Mouse (Mus musculus): Measurements from ENCODE around the gene Mafg. TPM values are rescaled to one million over a fixed set of nuclear protein-coding genes. Genes with fewer than 3 reads are reported as not detected.

The Mafg gene
- polyA plus RNA-seq, 1 experiment = 86.9 TPM

DNA sequence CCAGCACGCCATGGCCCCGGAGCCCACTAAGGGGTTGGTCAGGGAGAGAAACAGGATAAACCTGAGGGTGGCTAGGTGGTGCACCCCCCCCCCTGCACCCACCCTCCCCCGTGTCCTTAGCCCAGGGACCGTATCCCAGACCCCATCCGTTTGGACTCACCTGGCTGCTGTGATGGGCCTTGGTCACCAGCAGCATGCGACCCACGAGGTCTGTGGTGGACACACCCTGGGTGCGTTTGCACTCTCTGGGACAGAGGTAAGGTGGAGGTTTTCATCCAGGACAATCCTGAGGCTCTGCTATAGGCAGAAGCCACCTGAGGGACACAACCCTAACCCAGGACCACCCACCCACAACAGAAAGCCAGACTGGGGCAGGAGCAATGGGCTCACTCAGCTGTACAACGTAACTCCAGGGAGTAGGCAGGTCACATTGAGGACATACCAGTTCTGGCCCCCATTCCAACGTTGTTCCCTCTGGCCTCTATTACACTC, 19.9 kb downstream of the Mafg start:
- peaks cover 2% of the 10 kb centered on the region; the same call in 1 of the 2 replicates for H3K4me1 ChIP-seq (ENCODE audit: control insufficient read depth, insufficient read depth, low read length)
- H3K4me3 ChIP-seq (replicated peaks; ENCODE audit: control insufficient read depth, low read depth, low read length) = no peak overlapping the region
- WGBS = 88% methylated on average over 10 of the region's 10 CpGs
- no peak for TF ChIP-seq CTCF (IDR thresholded peaks at IDR 0.05; ENCODE audit: control insufficient read depth, insufficient read depth, low read length)
- no peak overlapping the region for H3K27ac ChIP-seq (ENCODE audit: control insufficient read depth, insufficient read depth, low read depth, low read length, poor library complexity)

DNA sequence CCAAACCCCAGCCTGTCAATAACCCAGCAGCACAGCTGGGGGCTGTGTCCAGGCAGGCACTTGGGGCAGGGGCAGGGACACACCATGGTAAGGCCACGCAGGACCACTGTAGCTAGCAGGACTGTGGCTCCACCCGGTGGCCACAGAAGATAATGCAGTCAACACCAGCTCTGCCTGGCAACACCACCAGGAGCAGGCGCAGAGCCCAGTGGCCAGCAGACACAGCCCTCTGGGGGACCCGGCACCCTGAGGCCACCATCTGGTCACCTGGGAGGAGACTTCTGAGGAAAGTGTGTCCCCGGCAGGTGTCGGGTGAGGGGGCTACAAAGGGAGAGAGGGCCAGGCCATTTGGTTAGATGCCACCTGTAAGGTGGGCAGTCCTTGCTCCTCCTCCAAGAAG, 20.6 kb downstream of the Mafg start:
- H3K4me1 ChIP-seq (ENCODE audit: control insufficient read depth, insufficient read depth, low read length) = peaks cover 2% of the 10 kb centered on the region; the same call in 1 of the 2 replicates
- WGBS = 49% methylated on average over 6 of the region's 6 CpGs

DNA sequence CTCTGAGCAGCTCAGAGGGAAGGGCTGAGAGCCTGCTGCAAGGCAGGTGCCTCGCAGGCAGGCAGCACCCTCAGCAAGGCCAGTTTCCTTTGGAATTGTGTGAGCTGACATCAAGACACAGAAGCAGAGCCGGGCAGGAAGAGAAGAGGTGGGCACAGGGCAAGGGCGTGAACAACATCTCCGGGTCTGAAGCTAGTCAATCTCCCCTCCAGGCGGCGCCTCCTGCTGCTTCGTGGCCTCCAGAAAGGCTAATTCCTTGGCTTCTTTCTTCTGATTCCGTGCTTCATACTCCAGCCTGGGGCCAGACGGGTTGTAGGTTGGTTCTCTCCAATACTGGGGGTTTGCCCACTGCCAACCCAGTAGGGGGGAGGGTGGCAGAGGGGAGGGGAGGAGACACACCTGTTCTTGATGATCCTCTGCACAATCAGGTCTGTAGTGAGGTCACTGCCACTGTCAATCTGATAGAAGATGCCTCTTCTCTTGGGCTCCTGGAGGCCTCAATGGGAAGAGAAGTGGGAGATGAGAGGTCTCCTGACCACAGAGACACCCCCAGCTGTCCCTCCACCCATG, 22.8 kb downstream of the Mafg start:
- TF ChIP-seq CTCF (IDR thresholded peaks at IDR 0.05; ENCODE audit: control insufficient read depth, insufficient read depth, low read length) = no peak
- TF ChIP-seq POLR2A (IDR thresholded peaks at IDR 0.05; ENCODE audit: borderline replicate concordance, control insufficient read depth, low read depth, low read length) = no peak
- Histone ChIP-seq H3K4me3 (replicated peaks; ENCODE audit: control insufficient read depth, low read depth, low read length) (no peak overlapping the region), H3K4me1 (ENCODE audit: control insufficient read depth, insufficient read depth, low read length) (no peaks in the 10 kb centered on the region), H3K27ac (ENCODE audit: control insufficient read depth, insufficient read depth, low read depth, low read length, poor library complexity) (no peak overlapping the region)
- WGBS = 91% methylated on average over 9 of the region's 9 CpGs

More for the DNA sequence above, 20.6 kb downstream of the Mafg start:
- Histone ChIP-seq H3K4me3 (replicated peaks; ENCODE audit: control insufficient read depth, low read depth, low read length) (no peak overlapping the region), H3K27ac (ENCODE audit: control insufficient read depth, insufficient read depth, low read depth, low read length, poor library complexity) (no peak overlapping the region)
- TF ChIP-seq CTCF (IDR thresholded peaks at IDR 0.05; ENCODE audit: control insufficient read depth, insufficient read depth, low read length) = peak; percentile 95
- TF ChIP-seq POLR2A (IDR thresholded peaks at IDR 0.05; ENCODE audit: borderline replicate concordance, control insufficient read depth, low read depth, low read length) = no peak

DNA sequence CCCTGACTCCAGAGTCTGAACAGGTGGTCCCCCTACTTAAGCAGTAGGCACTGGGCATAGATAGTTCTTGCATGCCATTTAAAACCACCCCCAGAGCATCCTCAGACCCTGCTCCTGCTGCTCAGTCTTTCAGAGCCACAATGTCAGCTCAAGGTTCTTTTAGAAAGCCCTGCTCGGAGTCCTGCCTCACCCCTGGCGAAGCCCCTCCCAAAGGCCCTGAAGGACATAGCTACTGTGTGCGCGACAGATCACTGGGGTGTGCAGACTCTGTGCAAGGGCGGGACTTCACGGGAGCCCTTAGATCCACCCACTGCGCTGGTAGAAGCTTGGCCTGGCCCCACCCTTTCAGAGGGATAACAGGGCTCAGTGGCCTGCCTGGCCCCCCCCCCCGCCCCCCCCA, 24.1 kb downstream of the Mafg start:
- TF ChIP-seq POLR2A (IDR thresholded peaks at IDR 0.05; ENCODE audit: borderline replicate concordance, control insufficient read depth, low read depth, low read length) = no peak
- no peak for TF ChIP-seq CTCF (IDR thresholded peaks at IDR 0.05; ENCODE audit: control insufficient read depth, insufficient read depth, low read length)
- 66% methylated on average over 8 of the region's 8 CpGs for WGBS
- H3K27ac ChIP-seq (ENCODE audit: control insufficient read depth, insufficient read depth, low read depth, low read length, poor library complexity) = no peak overlapping the region
- H3K4me3 ChIP-seq (replicated peaks; ENCODE audit: control insufficient read depth, low read depth, low read length) = no peak overlapping the region
- H3K4me1 ChIP-seq (ENCODE audit: control insufficient read depth, insufficient read depth, low read length) = no peaks in the 10 kb centered on the region

DNA sequence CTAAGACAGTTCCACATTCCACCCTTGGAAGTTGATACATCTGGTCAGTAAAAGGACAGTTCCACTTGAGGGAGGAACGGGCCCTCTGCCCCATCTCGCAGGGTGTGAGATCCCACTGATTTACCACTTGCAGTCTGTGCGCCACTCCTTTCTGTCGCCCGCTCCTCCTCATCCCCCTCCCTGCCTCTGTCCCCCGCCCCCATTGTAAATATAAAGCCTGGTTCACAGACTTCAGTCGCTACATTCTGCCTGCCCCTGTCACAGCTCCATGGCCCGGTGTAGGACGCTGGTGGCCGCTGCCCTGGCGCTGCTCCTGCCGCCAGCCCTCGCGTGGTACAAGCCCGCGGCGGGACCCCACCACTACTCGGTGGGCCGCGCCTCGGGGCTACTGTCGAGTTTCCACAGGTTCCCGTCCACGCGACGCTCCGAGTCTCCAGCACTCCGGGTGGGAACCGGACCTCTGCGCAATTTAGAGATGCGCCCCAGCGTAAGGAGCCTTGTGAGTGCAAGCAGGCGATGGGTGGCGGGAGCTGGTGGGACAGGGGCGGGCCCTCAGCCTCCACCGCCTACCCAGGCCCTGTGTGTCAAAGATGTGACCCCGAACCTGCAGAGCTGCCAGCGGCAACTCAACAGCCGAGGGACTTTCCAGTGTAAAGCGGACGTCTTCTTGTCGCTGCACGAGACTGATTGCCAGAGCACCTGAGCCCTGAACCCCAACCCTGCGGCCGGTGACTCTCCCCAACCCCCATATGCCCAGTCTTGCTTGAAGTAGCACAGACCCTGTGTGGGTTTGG, 25.0 kb downstream of the Mafg start, which contains the start of gene Npb:
Gene Npb, plus strand, starts transcription at position 237 of the 794 bp plus-strand sequence.
- no peaks in the 10 kb centered on the region for H3K4me1 ChIP-seq (ENCODE audit: control insufficient read depth, insufficient read depth, low read length)
- WGBS = 18% methylated on average over 45 of the region's 45 CpGs
- no peak for TF ChIP-seq CTCF (IDR thresholded peaks at IDR 0.05; ENCODE audit: control insufficient read depth, insufficient read depth, low read length)
- no peak for TF ChIP-seq POLR2A (IDR thresholded peaks at IDR 0.05; ENCODE audit: borderline replicate concordance, control insufficient read depth, low read depth, low read length)
- H3K4me3 ChIP-seq (replicated peaks; ENCODE audit: control insufficient read depth, low read depth, low read length) = no peak within 1 kb of the TSS
- no peak within 1 kb of the TSS for H3K27ac ChIP-seq (ENCODE audit: control insufficient read depth, insufficient read depth, low read depth, low read length, poor library complexity)

DNA sequence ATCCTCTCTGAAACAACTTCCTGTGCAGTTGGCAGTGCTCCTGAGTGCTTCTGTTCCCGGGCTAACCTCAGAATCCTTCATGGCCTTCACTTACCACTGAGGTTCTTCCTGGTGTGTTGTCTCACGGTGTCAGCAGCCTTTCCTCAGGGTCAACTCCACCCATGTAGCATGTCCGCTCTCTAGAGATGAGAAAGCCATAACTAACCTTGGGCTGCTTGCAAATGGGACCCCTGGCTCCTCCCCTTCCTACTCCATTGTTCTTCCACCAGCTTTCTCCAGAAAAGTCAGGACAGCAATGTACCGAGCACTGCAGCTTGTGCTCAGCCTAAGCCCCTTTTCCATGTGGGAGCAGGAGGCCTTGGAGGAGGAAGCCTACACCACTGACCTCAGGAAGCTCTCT, 26.6 kb downstream of the Mafg start:
- Histone ChIP-seq H3K4me1 (ENCODE audit: control insufficient read depth, insufficient read depth, low read length) (no peaks in the 10 kb centered on the region), H3K4me3 (replicated peaks; ENCODE audit: control insufficient read depth, low read depth, low read length) (no peak overlapping the region), H3K27ac (ENCODE audit: control insufficient read depth, insufficient read depth, low read depth, low read length, poor library complexity) (no peak overlapping the region)
- 86% methylated on average over 4 of the region's 4 CpGs for WGBS
- TF ChIP-seq POLR2A (IDR thresholded peaks at IDR 0.05; ENCODE audit: borderline replicate concordance, control insufficient read depth, low read depth, low read length) = no peak
- no peak for TF ChIP-seq CTCF (IDR thresholded peaks at IDR 0.05; ENCODE audit: control insufficient read depth, insufficient read depth, low read length)

DNA sequence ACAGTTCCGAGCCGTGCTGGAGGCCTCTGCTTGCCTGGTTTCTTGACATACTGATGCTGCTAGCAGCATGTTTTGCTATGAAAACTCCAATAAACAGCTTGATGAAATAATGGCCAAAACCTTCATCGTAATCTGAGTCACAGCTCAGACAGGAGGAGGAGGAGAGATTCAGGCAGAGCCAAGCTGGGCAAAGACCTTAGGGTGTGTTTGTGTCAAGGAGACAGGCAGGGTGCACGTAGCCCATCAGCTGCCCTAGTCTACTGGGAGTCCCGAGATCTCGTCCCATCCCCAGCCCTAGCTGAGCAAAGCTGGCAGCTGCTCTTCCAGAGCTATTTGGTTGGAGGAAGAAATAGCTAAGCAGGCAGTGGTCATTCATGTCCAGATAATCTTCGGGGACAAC, 27.7 kb downstream of the Mafg start:
- 88% methylated on average over 7 of the region's 7 CpGs for WGBS
- TF ChIP-seq CTCF (IDR thresholded peaks at IDR 0.05; ENCODE audit: control insufficient read depth, insufficient read depth, low read length) (no peak), POLR2A (IDR thresholded peaks at IDR 0.05; ENCODE audit: borderline replicate concordance, control insufficient read depth, low read depth, low read length) (no peak)
- H3K27ac ChIP-seq (ENCODE audit: control insufficient read depth, insufficient read depth, low read depth, low read length, poor library complexity) = no peak overlapping the region
- H3K4me3 ChIP-seq (replicated peaks; ENCODE audit: control insufficient read depth, low read depth, low read length) = no peak overlapping the region
- H3K4me1 ChIP-seq (ENCODE audit: control insufficient read depth, insufficient read depth, low read length) = no peaks in the 10 kb centered on the region

DNA sequence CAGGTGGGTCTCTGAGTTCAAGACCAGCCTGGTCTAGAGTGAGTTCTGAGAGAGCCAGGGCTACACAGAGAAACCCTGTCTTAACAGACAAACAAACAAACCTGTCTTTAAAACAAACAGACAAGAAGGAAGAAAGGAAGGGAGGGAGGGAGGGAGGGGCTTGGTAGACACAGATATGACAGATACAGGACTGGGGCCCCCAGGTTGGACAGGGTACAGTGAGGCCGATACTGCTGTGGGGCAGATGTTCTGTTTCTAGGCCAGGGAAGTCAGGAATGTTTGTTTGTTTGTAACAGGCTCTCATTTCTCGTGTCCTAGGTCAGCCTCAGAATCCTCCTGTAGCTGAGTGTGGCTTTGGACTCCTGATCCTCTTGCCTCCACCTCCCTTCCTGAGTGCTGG, 29.9 kb downstream of the Mafg start:
- WGBS = 77% methylated on average over 2 of the region's 2 CpGs
- TF ChIP-seq CTCF (IDR thresholded peaks at IDR 0.05; ENCODE audit: control insufficient read depth, insufficient read depth, low read length) (no peak), POLR2A (IDR thresholded peaks at IDR 0.05; ENCODE audit: borderline replicate concordance, control insufficient read depth, low read depth, low read length) (no peak)
- Histone ChIP-seq H3K4me1 (ENCODE audit: control insufficient read depth, insufficient read depth, low read length) (peaks cover 2% of the 10 kb centered on the region; the same call in 1 of the 2 replicates), H3K4me3 (replicated peaks; ENCODE audit: control insufficient read depth, low read depth, low read length) (no peak overlapping the region), H3K27ac (ENCODE audit: control insufficient read depth, insufficient read depth, low read depth, low read length, poor library complexity) (no peak overlapping the region)

All from bone marrow, adult 2 months (tissue).